Mouse (Mus musculus): ENCODE measurements around the gene Stkld1.
A peak's percentile ranks its signal among the peaks of the same experiment; 100 is the strongest.

Stkld1 gene

GRCm38 (mm10) chr2:26915927-26916728, 17.7 kb upstream of the Stkld1 start, which contains the start of the genes Surf2 and Surf1:
Surf2 (plus strand) TSS chr2:26916367.
Surf1 (minus strand) TSS chr2:26916530.
- DNase-seq (ENCODE audit: low spot score) = peak; percentile 76

GRCm38 (mm10) chr2:26916738-26917137, 17.1 kb upstream of the Stkld1 start:
- DNase-seq (ENCODE audit: low spot score) = no peak

- DNase-seq (ENCODE audit: low spot score) = no peak
These were observed 14.2 kb upstream of the Stkld1 start for GRCm38 (mm10) chr2:26919684-26920083.

- no peak for DNase-seq (ENCODE audit: low spot score)
These were observed 13.5 kb upstream of the Stkld1 start for GRCm38 (mm10) chr2:26920190-26920855.

GRCm38 (mm10) chr2:26921784-26922183, 12.1 kb upstream of the Stkld1 start:
- DNase-seq (ENCODE audit: low spot score) = no peak

- no peak for DNase-seq (ENCODE audit: low spot score)
These were observed 5.9 kb upstream of the Stkld1 start for GRCm38 (mm10) chr2:26927745-26928476.

- no peak for DNase-seq (ENCODE audit: low spot score)
These were observed 3.5 kb upstream of the Stkld1 start for GRCm38 (mm10) chr2:26930390-26930789.

GRCm38 (mm10) chr2:26932473-26933303, 1.2 kb upstream of the Stkld1 start:
- no peak for DNase-seq (ENCODE audit: low spot score)

GRCm38 (mm10) chr2:26935286-26935685, 1.4 kb downstream of the Stkld1 start:
- DNase-seq (ENCODE audit: low spot score) = no peak

GRCm38 (mm10) chr2:26936425-26936824, 2.6 kb downstream of the Stkld1 start:
- no peak for DNase-seq (ENCODE audit: low spot score)

- no peak for DNase-seq (ENCODE audit: low spot score)
These were observed 7.7 kb downstream of the Stkld1 start for GRCm38 (mm10) chr2:26941539-26941938.

GRCm38 (mm10) chr2:26943253-26943652, 9.4 kb downstream of the Stkld1 start:
- DNase-seq (ENCODE audit: low spot score) = no peak

- DNase-seq (ENCODE audit: low spot score) = no peak
These were observed 16.6 kb downstream of the Stkld1 start for GRCm38 (mm10) chr2:26950411-26950810.

GRCm38 (mm10) chr2:26951346-26951905, 17.6 kb downstream of the Stkld1 start:
- DNase-seq (ENCODE audit: low spot score) = no peak

GRCm38 (mm10) chr2:26952193-26952592, 18.3 kb downstream of the Stkld1 start:
- DNase-seq (ENCODE audit: low spot score) = no peak

GRCm38 (mm10) chr2:26952866-26953265, 19.0 kb downstream of the Stkld1 start:
- DNase-seq (ENCODE audit: low spot score) = no peak

GRCm38 (mm10) chr2:26954735-26955395, 21.0 kb downstream of the Stkld1 start:
- no peak for DNase-seq (ENCODE audit: low spot score)

- no peak for DNase-seq (ENCODE audit: low spot score)
These were observed 23.1 kb downstream of the Stkld1 start for GRCm38 (mm10) chr2:26956811-26957487.

- DNase-seq (ENCODE audit: low spot score) = no peak
These were observed 23.6 kb downstream of the Stkld1 start for GRCm38 (mm10) chr2:26957488-26957859.

GRCm38 (mm10) chr2:26960756-26961155, 26.9 kb downstream of the Stkld1 start:
- DNase-seq (ENCODE audit: low spot score) = no peak

All from left cerebral cortex, adult 11 months (tissue).